Mouse (Mus musculus): ENCODE measurements around the gene Rbm24.

Gene Rbm24

GRCm38 (mm10) chr13:46418141-46418601 is at the start of gene Rbm24:
Gene Rbm24, plus strand, starts transcription at chr13:46418434.
- DNase-seq: peak; percentile 21 to 43

- no peak for DNase-seq
Measured at GRCm38 (mm10) chr13:46372884-46373283, 45.4 kb upstream of the Rbm24 start.

GRCm38 (mm10) chr13:46375371-46375770 is 42.9 kb upstream of the Rbm24 start:
- DNase-seq: no peak

GRCm38 (mm10) chr13:46387396-46387795 is 30.8 kb upstream of the Rbm24 start:
- no peak for DNase-seq

GRCm38 (mm10) chr13:46391654-46392053 is 26.6 kb upstream of the Rbm24 start:
- no peak for DNase-seq

GRCm38 (mm10) chr13:46392893-46393292 is 25.3 kb upstream of the Rbm24 start:
- DNase-seq: no peak

- DNase-seq: no peak
Measured at GRCm38 (mm10) chr13:46393936-46394335, 24.3 kb upstream of the Rbm24 start.

- DNase-seq: no peak
Measured at GRCm38 (mm10) chr13:46397235-46397634, 21.0 kb upstream of the Rbm24 start.

- no peak for DNase-seq
Measured at GRCm38 (mm10) chr13:46407151-46407550, 11.1 kb upstream of the Rbm24 start.

GRCm38 (mm10) chr13:46412247-46412646 is 6.0 kb upstream of the Rbm24 start:
- DNase-seq: no peak

- no peak for DNase-seq
Measured at GRCm38 (mm10) chr13:46413588-46413987, 4.6 kb upstream of the Rbm24 start.

- DNase-seq: no peak
Measured at GRCm38 (mm10) chr13:46414050-46414449, 4.2 kb upstream of the Rbm24 start.

- no peak for DNase-seq
Measured at GRCm38 (mm10) chr13:46416021-46416420, 2.2 kb upstream of the Rbm24 start.

GRCm38 (mm10) chr13:46417594-46417993 is 640 bp upstream of the Rbm24 start:
- no peak for DNase-seq

- peak; percentile 21 to 37 for DNase-seq
Measured at GRCm38 (mm10) chr13:46418731-46419545, 704 bp downstream of the Rbm24 start.

GRCm38 (mm10) chr13:46419648-46420047 is 1.4 kb downstream of the Rbm24 start:
- no peak for DNase-seq

GRCm38 (mm10) chr13:46420095-46420494 is 1.9 kb downstream of the Rbm24 start:
- no peak for DNase-seq

- DNase-seq: no peak
Measured at GRCm38 (mm10) chr13:46423805-46424204, 5.6 kb downstream of the Rbm24 start.

GRCm38 (mm10) chr13:46424376-46424775 is 6.1 kb downstream of the Rbm24 start:
- DNase-seq: no peak

- DNase-seq: no peak
Measured at GRCm38 (mm10) chr13:46426651-46427269, 8.5 kb downstream of the Rbm24 start.

- no peak for DNase-seq
Measured at GRCm38 (mm10) chr13:46428964-46429363, 10.7 kb downstream of the Rbm24 start.

GRCm38 (mm10) chr13:46429866-46430265 is 11.6 kb downstream of the Rbm24 start:
- DNase-seq: no peak

- DNase-seq: no peak
Measured at GRCm38 (mm10) chr13:46433880-46434560, 15.8 kb downstream of the Rbm24 start.

GRCm38 (mm10) chr13:46438960-46439359 is 20.7 kb downstream of the Rbm24 start:
- no peak for DNase-seq
